Mouse (Mus musculus): ENCODE measurements at regions not wholly inside any gene's neighbourhood (a gene's known extent, or its start where the extent isn't known, plus 50 kb on each side); places are given as distances from the start of the nearest gene placed in this dataset.

DNA sequence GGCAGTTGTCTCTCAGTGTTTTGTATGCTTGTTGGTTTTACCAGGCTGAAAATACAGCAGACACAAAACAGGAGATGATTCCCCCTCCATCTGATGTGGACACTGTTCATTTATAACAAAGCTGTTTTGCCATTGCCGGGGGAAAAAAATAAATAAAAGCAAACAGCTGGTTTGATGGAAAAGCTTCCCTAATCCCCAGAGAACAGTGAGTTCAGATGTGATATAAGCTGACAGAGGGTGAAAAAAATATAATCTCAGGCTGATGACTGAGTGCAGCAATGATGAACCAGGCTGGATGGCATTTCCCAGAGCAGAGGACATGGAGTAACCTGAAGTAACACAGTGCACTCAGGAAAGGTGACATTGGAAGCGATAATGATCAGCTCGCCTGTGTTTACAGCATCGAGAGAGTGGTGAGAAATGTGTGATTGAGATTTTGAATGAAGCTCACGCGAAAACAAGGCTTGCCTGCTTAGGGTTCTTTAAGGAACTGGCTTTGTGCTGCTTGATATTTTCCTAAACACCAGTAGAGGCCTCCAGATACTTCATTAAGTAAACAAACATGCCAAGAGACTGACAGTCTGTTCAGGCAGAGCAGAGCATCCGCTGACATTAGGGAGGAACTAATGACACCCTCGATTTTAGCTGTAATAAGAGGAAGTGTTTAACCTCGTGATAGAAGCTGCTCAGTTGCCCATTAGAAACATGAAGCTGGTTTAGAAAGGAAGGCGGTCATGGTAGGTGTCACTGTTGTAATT, 221.9 kb upstream of the Mmadhc start:
- no peaks in the 10 kb centered on the region for H3K27me3 ChIP-seq
- H3K36me3 ChIP-seq = no peaks in the 10 kb centered on the region
- no peak overlapping the region for H3K27ac ChIP-seq
- no peak overlapping the region for H3K9ac ChIP-seq
- ATAC-seq (replicated peaks; ENCODE audit: insufficient number of reproducible peaks, insufficient read depth, low FRiP score, low read depth) = no peak
- 41% methylated on average over 10 of the region's 10 CpGs for WGBS
- H3K9me3 ChIP-seq (replicated peaks) = no peaks in the 10 kb centered on the region
- no peak overlapping the region for H3K4me3 ChIP-seq
- H3K4me1 ChIP-seq (replicated peaks) = no peaks in the 10 kb centered on the region
- H3K4me2 ChIP-seq = no peak overlapping the region

GRCm38 (mm10) chr2:50513276-50513675, 216.7 kb upstream of the Mmadhc start:
- Histone ChIP-seq H3K4me2 (no peak overlapping the region), H3K27me3 (no peaks in the 10 kb centered on the region), H3K36me3 (no peaks in the 10 kb centered on the region), H3K4me3 (no peak overlapping the region), H3K27ac (no peak overlapping the region), H3K9me3 (replicated peaks) (no peaks in the 10 kb centered on the region), H3K4me1 (replicated peaks) (no peaks in the 10 kb centered on the region), H3K9ac (no peak overlapping the region)
- WGBS = 85% methylated on average over 4 of the region's 4 CpGs
- no peak for ATAC-seq (replicated peaks; ENCODE audit: insufficient number of reproducible peaks, insufficient read depth, low FRiP score, low read depth)

GRCm38 (mm10) chr2:50498713-50499112, 202.1 kb upstream of the Mmadhc start:
- Histone ChIP-seq H3K36me3 (no peaks in the 10 kb centered on the region), H3K27me3 (no peaks in the 10 kb centered on the region), H3K4me2 (no peak overlapping the region), H3K9me3 (replicated peaks) (no peaks in the 10 kb centered on the region), H3K4me1 (replicated peaks) (no peaks in the 10 kb centered on the region; the same call in none of the 2 replicates), H3K4me3 (no peak overlapping the region), H3K9ac (no peak overlapping the region), H3K27ac (no peak overlapping the region)
- 77% methylated on average over 8 of the region's 8 CpGs for WGBS
- ATAC-seq (replicated peaks; ENCODE audit: insufficient number of reproducible peaks, insufficient read depth, low FRiP score, low read depth) = no peak

- H3K4me2 ChIP-seq = no peak overlapping the region
- no peak overlapping the region for H3K9ac ChIP-seq
- ATAC-seq (replicated peaks; ENCODE audit: insufficient number of reproducible peaks, insufficient read depth, low FRiP score, low read depth) = no peak
- WGBS = 76% methylated on average over 3 of the region's 3 CpGs
- no peaks in the 10 kb centered on the region for H3K27me3 ChIP-seq
- H3K4me1 ChIP-seq (replicated peaks) = no peaks in the 10 kb centered on the region; the same call in none of the 2 replicates
- no peak overlapping the region for H3K27ac ChIP-seq
- no peaks in the 10 kb centered on the region for H3K9me3 ChIP-seq (replicated peaks)
- no peak overlapping the region for H3K4me3 ChIP-seq
- no peaks in the 10 kb centered on the region for H3K36me3 ChIP-seq
These were observed 199.4 kb upstream of the Mmadhc start for GRCm38 (mm10) chr2:50496057-50496433.

DNA sequence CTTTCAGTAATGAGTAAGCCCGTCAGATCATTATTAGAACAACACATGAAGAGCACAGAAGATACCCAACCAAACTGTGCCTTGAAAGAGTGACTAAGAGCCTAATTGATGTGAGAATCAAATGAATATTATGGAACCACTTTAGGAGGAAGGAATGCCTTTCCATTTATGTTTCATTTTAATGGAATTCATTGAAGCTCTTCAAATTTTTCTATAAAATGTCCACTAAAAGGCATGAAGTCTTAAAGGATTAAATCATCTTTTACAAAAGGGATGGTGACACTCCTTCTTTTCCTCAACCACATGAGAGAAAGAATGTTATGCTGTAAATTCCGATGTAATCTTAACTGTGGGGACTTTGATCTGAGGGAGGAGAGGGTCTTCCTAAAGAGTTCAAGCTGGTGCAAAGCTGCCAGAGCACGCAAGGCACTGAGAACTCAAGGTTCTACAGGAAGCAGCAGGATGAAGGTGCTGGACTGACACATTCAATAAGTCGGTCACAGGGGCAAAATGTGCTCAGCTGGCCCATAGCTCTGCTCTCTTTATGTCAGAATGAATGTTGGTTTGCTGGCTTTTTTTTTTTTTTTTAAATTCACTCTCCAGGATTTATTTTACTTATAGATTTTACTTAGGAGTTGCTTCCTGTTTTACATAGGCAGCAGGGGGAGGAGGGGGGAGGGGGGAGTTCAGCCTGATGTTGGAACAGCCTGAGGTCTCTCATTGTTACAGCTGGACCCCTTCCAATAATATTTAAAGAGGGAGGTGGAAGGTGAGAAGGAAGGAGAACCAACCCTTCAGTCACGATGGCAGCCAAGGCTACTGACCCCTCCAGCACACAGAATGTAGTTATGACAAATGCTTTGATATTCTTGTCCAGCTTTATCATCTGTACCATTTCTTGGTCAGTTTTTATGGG, 198.8 kb upstream of the Mmadhc start:
- Histone ChIP-seq H3K27me3 (no peaks in the 10 kb centered on the region), H3K4me1 (replicated peaks) (no peaks in the 10 kb centered on the region; the same call in none of the 2 replicates), H3K9me3 (replicated peaks) (no peaks in the 10 kb centered on the region), H3K9ac (no peak overlapping the region), H3K4me2 (no peak overlapping the region), H3K4me3 (no peak overlapping the region), H3K36me3 (no peaks in the 10 kb centered on the region), H3K27ac (no peak overlapping the region)
- WGBS = 39% methylated on average over 5 of the region's 5 CpGs
- ATAC-seq (replicated peaks; ENCODE audit: insufficient number of reproducible peaks, insufficient read depth, low FRiP score, low read depth) = no peak

DNA sequence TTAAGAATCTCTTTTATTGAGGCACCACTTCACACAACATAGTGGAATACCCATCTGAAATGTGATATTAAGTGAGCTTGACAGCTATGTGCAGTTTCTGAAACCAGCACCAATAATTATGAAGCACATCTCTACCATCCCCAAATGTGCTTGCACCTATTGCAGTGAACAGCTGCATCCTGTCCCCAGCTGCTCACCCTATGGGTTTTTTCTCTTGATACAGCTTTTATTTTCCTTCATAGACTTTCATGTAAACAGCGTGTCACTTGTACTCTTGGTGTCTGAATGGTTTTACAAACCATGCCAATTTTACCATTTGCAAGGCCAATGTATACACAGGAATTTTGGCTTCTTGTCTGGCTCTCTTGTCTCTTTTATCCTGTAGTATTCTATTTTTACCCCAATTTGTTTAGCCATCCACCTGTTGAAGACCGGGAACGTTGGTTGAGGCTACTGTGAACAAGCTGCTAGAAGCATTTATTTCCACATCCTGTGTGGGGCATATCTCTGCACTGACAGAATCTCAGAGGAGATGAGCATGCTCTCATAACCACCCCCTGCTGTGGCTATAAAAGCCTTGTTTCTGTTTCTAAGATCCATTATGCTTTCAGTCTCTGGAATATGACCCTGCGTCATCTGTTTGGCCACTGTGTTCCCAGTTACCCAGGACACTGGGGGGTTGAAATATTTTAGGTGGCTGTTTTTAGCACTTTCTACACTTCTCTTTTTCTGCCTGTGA, 197.2 kb upstream of the Mmadhc start:
- Histone ChIP-seq H3K9me3 (replicated peaks) (no peaks in the 10 kb centered on the region), H3K4me2 (no peak overlapping the region), H3K4me3 (no peak overlapping the region), H3K27me3 (no peaks in the 10 kb centered on the region), H3K9ac (no peak overlapping the region), H3K36me3 (no peaks in the 10 kb centered on the region), H3K27ac (no peak overlapping the region), H3K4me1 (replicated peaks) (no peaks in the 10 kb centered on the region; the same call in none of the 2 replicates)
- no peak for ATAC-seq (replicated peaks; ENCODE audit: insufficient number of reproducible peaks, insufficient read depth, low FRiP score, low read depth)
- WGBS = 52% methylated on average over 4 of the region's 4 CpGs

- no peak overlapping the region for H3K4me2 ChIP-seq
- no peaks in the 10 kb centered on the region for H3K4me1 ChIP-seq (replicated peaks)
- no peak overlapping the region for H3K4me3 ChIP-seq
- no peaks in the 10 kb centered on the region for H3K36me3 ChIP-seq
- no peaks in the 10 kb centered on the region; the same call in 1 of the 2 replicates for H3K9me3 ChIP-seq (replicated peaks)
- ATAC-seq (replicated peaks; ENCODE audit: insufficient number of reproducible peaks, insufficient read depth, low FRiP score, low read depth) = no peak
- H3K27me3 ChIP-seq = no peaks in the 10 kb centered on the region
- no peak overlapping the region for H3K27ac ChIP-seq
- WGBS = 72% methylated on average over 4 of the region's 4 CpGs
- H3K9ac ChIP-seq = no peak overlapping the region
These were observed 167.2 kb upstream of the Mmadhc start for GRCm38 (mm10) chr2:50463799-50464198.

GRCm38 (mm10) chr2:50462378-50462777, 165.8 kb upstream of the Mmadhc start:
- Histone ChIP-seq H3K9me3 (replicated peaks) (no peaks in the 10 kb centered on the region; the same call in 1 of the 2 replicates), H3K9ac (no peak overlapping the region), H3K4me2 (no peak overlapping the region), H3K4me1 (replicated peaks) (no peaks in the 10 kb centered on the region), H3K27ac (no peak overlapping the region), H3K4me3 (no peak overlapping the region), H3K27me3 (no peaks in the 10 kb centered on the region), H3K36me3 (no peaks in the 10 kb centered on the region)
- WGBS = 94% methylated on average over 1 of the region's 1 CpGs
- no peak for ATAC-seq (replicated peaks; ENCODE audit: insufficient number of reproducible peaks, insufficient read depth, low FRiP score, low read depth)

DNA sequence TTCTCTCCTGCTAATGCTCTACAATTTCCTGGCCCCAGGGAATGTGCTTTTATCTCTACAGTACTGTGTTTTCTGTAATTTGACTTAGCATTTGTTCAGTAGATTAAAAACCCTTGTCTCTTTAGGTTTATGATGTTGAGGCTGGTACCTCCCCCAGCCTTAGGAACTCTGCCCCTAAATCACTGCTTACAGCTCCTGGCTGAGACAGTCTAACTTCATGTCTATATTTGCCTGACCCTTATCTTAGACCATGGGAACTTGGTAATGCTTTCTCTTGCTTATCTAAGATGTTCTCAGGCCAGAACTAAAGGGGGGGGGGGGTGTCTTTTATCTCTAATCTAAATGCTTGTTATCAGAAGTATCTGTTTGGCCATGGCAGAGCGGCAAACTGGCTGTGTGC, 160.1 kb upstream of the Mmadhc start:
- Histone ChIP-seq H3K4me1 (replicated peaks) (peaks cover 2% of the 10 kb centered on the region; the same call in 1 of the 2 replicates), H3K27ac (no peak overlapping the region), H3K36me3 (no peaks in the 10 kb centered on the region), H3K9me3 (replicated peaks) (no peaks in the 10 kb centered on the region; the same call in 1 of the 2 replicates), H3K27me3 (no peaks in the 10 kb centered on the region), H3K4me3 (no peak overlapping the region), H3K4me2 (no peak overlapping the region), H3K9ac (no peak overlapping the region)
- no peak for ATAC-seq (replicated peaks; ENCODE audit: insufficient number of reproducible peaks, insufficient read depth, low FRiP score, low read depth)
- WGBS = 27% methylated on average over 1 of the region's 1 CpGs

GRCm38 (mm10) chr2:50448117-50448516, 151.5 kb upstream of the Mmadhc start:
- Histone ChIP-seq H3K27ac (no peak overlapping the region), H3K27me3 (no peaks in the 10 kb centered on the region), H3K4me2 (no peak overlapping the region), H3K36me3 (no peaks in the 10 kb centered on the region), H3K4me1 (replicated peaks) (no peaks in the 10 kb centered on the region), H3K9ac (no peak overlapping the region), H3K9me3 (replicated peaks) (no peaks in the 10 kb centered on the region), H3K4me3 (no peak overlapping the region)
- ATAC-seq (replicated peaks; ENCODE audit: insufficient number of reproducible peaks, insufficient read depth, low FRiP score, low read depth) = no peak

- Histone ChIP-seq H3K4me1 (replicated peaks) (no peaks in the 10 kb centered on the region), H3K27me3 (no peaks in the 10 kb centered on the region), H3K36me3 (no peaks in the 10 kb centered on the region), H3K4me3 (no peak overlapping the region), H3K27ac (no peak overlapping the region), H3K9ac (no peak overlapping the region), H3K9me3 (replicated peaks) (no peaks in the 10 kb centered on the region), H3K4me2 (no peak overlapping the region)
- ATAC-seq (replicated peaks; ENCODE audit: insufficient number of reproducible peaks, insufficient read depth, low FRiP score, low read depth) = no peak
- WGBS = 53% methylated on average over 2 of the region's 2 CpGs
These were observed 149.4 kb upstream of the Mmadhc start for GRCm38 (mm10) chr2:50445963-50446485.

All from heart, embryonic 15.5 days (tissue).